Mouse (Mus musculus): ENCODE measurements at regions not wholly inside any gene's neighbourhood (a gene's known extent, or its start where the extent isn't known, plus 50 kb on each side); places are given as distances from the start of the nearest gene placed in this dataset.

DNA sequence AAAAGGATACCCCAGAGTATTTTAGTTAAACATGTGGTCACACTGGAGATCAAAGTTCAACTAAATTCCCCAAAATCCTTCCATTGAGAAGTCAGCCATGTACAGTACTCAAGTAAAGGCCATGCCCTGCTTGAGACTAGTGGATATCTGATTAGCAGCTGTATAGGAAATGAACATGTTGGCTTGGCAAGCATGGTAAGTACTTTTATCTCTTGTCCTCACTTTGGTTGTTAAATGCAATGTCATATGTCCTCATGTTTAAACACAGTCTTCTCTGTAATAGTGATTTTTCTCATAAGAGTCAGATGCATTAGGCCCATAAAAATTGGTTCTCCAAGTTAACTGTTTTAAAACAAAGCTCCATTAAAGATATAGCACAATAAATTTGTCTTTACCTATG, 141.1 kb upstream of the Pdgfd start:
- ATAC-seq (replicated peaks; ENCODE audit: low FRiP score, poor library complexity, severe bottlenecking) = no peak

DNA sequence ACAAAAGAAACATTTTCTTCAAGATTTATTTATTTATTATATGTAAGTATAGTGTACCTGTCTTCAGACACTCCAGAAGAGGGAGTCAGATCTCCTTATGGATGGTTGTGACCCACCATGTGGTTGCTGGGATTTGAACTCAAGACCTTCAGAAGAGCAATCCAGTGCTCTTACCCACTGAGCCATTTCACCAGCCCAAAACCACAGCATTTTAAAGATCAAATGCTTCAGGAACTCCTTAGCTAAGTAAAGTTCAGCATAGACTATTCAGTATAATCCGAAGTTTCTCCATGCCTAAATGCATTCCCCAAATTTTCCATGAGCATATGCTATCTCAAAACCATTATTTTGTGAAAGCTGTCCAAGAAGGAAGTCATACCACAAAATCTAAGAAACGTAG, 102.0 kb upstream of the Pdgfd start:
- ATAC-seq (replicated peaks; ENCODE audit: low FRiP score, poor library complexity, severe bottlenecking) = no peak

DNA sequence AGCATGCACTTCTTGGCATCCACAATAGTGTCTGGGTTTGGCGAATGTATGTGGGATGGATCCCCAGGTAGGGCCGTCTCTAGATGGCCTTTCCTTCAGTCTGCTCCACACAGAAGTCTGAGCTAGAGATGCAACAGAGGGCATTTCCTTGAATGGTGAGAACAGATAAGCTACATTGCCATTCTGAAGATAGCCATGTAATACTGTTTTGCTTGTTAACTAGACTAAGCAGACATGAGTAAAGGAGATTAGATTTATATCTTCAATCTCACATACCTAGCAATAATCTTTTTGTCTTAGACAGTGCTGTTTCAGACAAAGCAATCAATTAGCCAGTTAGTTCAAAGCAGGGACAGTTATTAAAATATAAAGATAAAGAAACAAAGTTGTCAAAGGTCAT, 100.9 kb upstream of the Pdgfd start:
- ATAC-seq (replicated peaks; ENCODE audit: low FRiP score, poor library complexity, severe bottlenecking) = no peak

DNA sequence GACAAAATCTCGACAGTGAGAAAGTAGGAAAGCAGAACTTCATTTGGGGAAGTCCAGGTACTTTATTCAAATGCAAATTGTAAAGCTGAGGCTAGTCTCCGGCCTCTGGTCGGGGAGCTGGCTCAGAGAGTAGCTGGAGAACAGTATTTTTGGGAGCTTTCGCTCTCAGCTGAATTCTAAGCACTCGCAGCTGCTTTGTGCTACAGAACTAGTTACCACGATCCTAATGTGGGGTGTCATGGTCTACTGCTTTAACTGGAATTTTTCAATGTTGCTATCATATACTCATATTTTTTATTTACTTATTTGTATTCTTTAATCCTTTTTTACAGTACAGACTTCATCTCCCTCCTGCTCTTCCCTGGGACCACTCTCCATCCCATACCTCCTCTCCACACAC, 87.1 kb upstream of the Pdgfd start:
- ATAC-seq (replicated peaks; ENCODE audit: low FRiP score, poor library complexity, severe bottlenecking) = no peak

DNA sequence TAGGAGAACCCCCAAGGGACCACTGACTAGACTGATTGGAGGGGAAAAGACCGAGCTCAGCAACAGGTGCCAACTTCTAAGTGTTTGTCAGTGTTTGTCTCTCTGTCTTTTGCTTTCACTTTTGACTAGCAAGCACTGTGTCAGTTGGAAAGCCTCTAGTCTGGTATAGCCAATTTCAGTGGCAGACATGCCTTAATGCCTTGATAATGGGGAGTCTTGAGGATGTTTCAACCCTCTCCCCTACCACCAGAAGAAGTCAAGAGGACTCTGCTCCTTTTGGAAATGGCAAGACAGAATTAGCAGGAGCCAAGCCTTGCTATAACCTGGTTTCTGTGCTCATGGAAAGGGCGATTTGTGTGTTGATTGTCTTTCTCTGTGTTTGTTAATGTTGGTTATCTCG, 78.5 kb upstream of the Pdgfd start:
- peak; percentile 65; the same call in 1 of the 2 replicates for ATAC-seq (replicated peaks; ENCODE audit: low FRiP score, poor library complexity, severe bottlenecking)

DNA sequence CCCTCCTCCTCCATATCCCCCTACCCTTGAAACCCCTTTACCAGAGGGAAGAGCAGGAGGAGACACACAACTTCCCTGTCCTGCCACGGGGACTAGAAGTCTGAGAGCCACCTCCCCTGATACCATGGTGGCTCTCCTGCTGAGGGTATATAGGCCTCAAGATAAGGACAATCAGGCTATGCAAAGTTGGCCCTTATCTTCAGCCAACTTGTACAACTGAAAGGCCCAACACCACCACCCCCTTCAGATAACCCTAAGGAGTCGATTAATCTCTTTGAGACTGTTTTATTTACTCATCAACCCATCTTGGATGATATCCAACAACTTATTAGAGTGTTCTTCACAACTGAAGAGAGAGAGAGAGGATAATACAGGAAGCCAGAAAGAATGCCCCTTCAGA, 77.6 kb upstream of the Pdgfd start:
- peak; percentile 75 for ATAC-seq (replicated peaks; ENCODE audit: low FRiP score, poor library complexity, severe bottlenecking)

DNA sequence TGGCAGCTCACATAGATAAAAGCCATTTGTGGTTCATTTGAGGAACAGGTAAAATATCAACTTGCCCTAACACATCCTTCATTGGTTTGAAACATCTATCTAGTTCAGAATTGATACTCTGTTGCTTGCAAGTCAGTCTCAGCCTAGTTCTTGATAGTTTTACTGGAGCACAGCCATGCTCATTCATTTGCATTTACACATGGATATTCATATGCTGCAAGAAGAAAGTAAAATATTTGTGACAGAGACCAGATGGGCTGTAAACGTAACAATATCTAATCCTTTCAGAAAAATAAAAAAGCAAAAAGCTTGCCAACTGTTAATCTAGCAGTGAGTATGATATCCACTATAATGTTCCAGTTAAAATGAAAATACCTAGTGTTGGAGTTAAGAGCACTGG, 60.3 kb upstream of the Pdgfd start:
- ATAC-seq (replicated peaks; ENCODE audit: low FRiP score, poor library complexity, severe bottlenecking) = no peak
